Mouse (Mus musculus) C3H10T1/2 (cell line): Measurements from ENCODE around the gene Gm28047. TPM values are rescaled to one million over a fixed set of nuclear protein-coding genes. Genes with fewer than 3 reads are reported as not detected.

Source experiments
- polyA plus RNA-seq, 2 experiments: library from polyadenylated mRNA; unstranded; fragments of >200 nt; fragmentation: generic; extraction: Trizol; gene quantifications; one replicate each; pipeline ENCODE4 v1.2.1; 2012; ENCODE audit warnings: missing spikeins in 2 of 2

Gene Gm28047
- polyA plus RNA-seq = under 1 TPM; 0.12 to 0.27 TPM

GRCm38 (mm10) chr15:102624970-102625686 lies at the start of gene Gm28047, which contains the start of gene Atf7:
TSS of gene Gm28047 (minus strand) at chr15:102625067.
TSS of gene Atf7 (minus strand) at chr15:102625464.

GRCm38 (mm10) chr15:102672215-102673071 lies 47.6 kb upstream of the Gm28047 start, which contains the start of gene Atp5g2:
TSS of gene Atp5g2 (minus strand) at chr15:102672352.

GRCm38 (mm10) chr15:102524892-102525485 lies 99.9 kb downstream of the Gm28047 start, which contains the start of gene Npff:
TSS of gene Npff (minus strand) at chr15:102524942.

GRCm38 (mm10) chr15:102517976-102518858 lies 106.7 kb downstream of the Gm28047 start, which contains the start of gene Tarbp2:
TSS of gene Tarbp2 (plus strand) at chr15:102518192.

GRCm38 (mm10) chr15:102516728-102517404 lies 108.0 kb downstream of the Gm28047 start, which contains the start of gene Map3k12:
TSS of gene Map3k12 (minus strand) at chr15:102517064.

GRCm38 (mm10) chr15:102503447-102503846 lies 121.4 kb downstream of the Gm28047 start, which contains the start of gene Gm10337:
TSS of gene Gm10337 (plus strand) at chr15:102503722.

Other genes with a start within 250 kb of the Gm28047 start
- gene Sp1, start 218.9 kb downstream of the Gm28047 start, polyA plus RNA-seq = 10 to 100 TPM in 1 of 2 experiments, 1 to 10 TPM in 1; 1.2 to 10.6 TPM
- gene Amhr2, start 179.7 kb downstream of the Gm28047 start, polyA plus RNA-seq = under 1 TPM; 0.02 to 0.65 TPM
- 100 to 1,000 TPM; 159 to 189 TPM for gene Prr13, start 166.0 kb downstream of the Gm28047 start, polyA plus RNA-seq
- 1,000 to 10,000 TPM in 1 of 2 experiments, 100 to 1,000 TPM in 1; 559 to 1,162 TPM for gene Pcbp2, start 154.5 kb downstream of the Gm28047 start, polyA plus RNA-seq
- not detected for gene Gm10337, start 121.3 kb downstream of the Gm28047 start, polyA plus RNA-seq
- gene Map3k12, start 108.0 kb downstream of the Gm28047 start, polyA plus RNA-seq = 10 to 100 TPM in 1 of 2 experiments, 1 to 10 TPM in 1; 4.4 to 17.8 TPM
- 100 to 1,000 TPM in 1 of 2 experiments, 10 to 100 TPM in 1; 49.0 to 127 TPM for gene Tarbp2, start 106.9 kb downstream of the Gm28047 start, polyA plus RNA-seq
- 1 to 10 TPM in 1 of 2 experiments, under 1 TPM in 1; 0.41 to 6.0 TPM for gene Npff, start 100.1 kb downstream of the Gm28047 start, polyA plus RNA-seq
- gene Atf7, start 397 bp upstream of the Gm28047 start, polyA plus RNA-seq = 100 to 1,000 TPM in 1 of 2 experiments, 10 to 100 TPM in 1; 12.7 to 105 TPM
- 1,000 to 10,000 TPM; 1,163 to 1,165 TPM for gene Atp5g2, start 47.3 kb upstream of the Gm28047 start, polyA plus RNA-seq
- gene Calcoco1, start 97.1 kb upstream of the Gm28047 start, polyA plus RNA-seq = 100 to 1,000 TPM in 1 of 2 experiments, 1 to 10 TPM in 1; 8.6 to 105 TPM